Mouse (Mus musculus) layer of hippocampus, adult 18-20 months (tissue): ENCODE results near the gene Nkx2-5. TPM values are rescaled to one million over a fixed set of nuclear protein-coding genes. Genes with fewer than 3 reads are reported as not detected.
A peak's percentile ranks its signal among the peaks of the same experiment; 100 is the strongest.

Experiments
- DNase-seq, 2 experiments: peaks; one replicate each; pipeline ENCODE4 v3.0.0; 2022; ENCODE audit warnings: low spot score in 2 of 2
- long read RNA-seq: library from polyadenylated mRNA; stranded (forward); transcript quantifications from one replicate; pipeline ENCODE4 v2.0.0, GENCODE M21; 2021
- total RNA-seq, 2 experiments: library from RNA; stranded (reverse); gene quantifications; 2 replicates each; pipeline ENCODE4 v1.2.3; 2021

The Nkx2-5 gene
- total RNA-seq = not detected
- long read RNA-seq = 0 reads

- DNase-seq = no peak
Observed at GRCm38 (mm10) chr17:26844909-26845148, at the start of gene Nkx2-5. TSS of gene Nkx2-5 (minus strand) at chr17:26845009.

- DNase-seq = peak; percentile 67 to 85
Observed at GRCm38 (mm10) chr17:26894342-26894741, 49.5 kb upstream of the Nkx2-5 start.

- no peak for DNase-seq
Observed at GRCm38 (mm10) chr17:26893492-26893891, 48.7 kb upstream of the Nkx2-5 start.

GRCm38 (mm10) chr17:26892635-26893375, 48.0 kb upstream of the Nkx2-5 start:
- DNase-seq = peak in 1 of 2 experiments; percentile 45

GRCm38 (mm10) chr17:26887926-26888325, 43.1 kb upstream of the Nkx2-5 start:
- DNase-seq = no peak

- DNase-seq = peak; percentile 73 to 90
Observed at GRCm38 (mm10) chr17:26886047-26886749, 41.4 kb upstream of the Nkx2-5 start.

- peak; percentile 48 to 79 for DNase-seq
Observed at GRCm38 (mm10) chr17:26884995-26885926, 40.5 kb upstream of the Nkx2-5 start.

- no peak for DNase-seq
Observed at GRCm38 (mm10) chr17:26883585-26883984, 38.8 kb upstream of the Nkx2-5 start.

GRCm38 (mm10) chr17:26882706-26883105, 37.9 kb upstream of the Nkx2-5 start:
- no peak for DNase-seq

GRCm38 (mm10) chr17:26879235-26879634, 34.4 kb upstream of the Nkx2-5 start:
- DNase-seq = no peak

- no peak for DNase-seq
Observed at GRCm38 (mm10) chr17:26877927-26878326, 33.1 kb upstream of the Nkx2-5 start.

GRCm38 (mm10) chr17:26874542-26874941, 29.7 kb upstream of the Nkx2-5 start:
- no peak for DNase-seq

GRCm38 (mm10) chr17:26873502-26873901, 28.7 kb upstream of the Nkx2-5 start:
- no peak for DNase-seq

- DNase-seq = no peak
Observed at GRCm38 (mm10) chr17:26872870-26873269, 28.1 kb upstream of the Nkx2-5 start.

GRCm38 (mm10) chr17:26868756-26869155, 23.9 kb upstream of the Nkx2-5 start:
- no peak for DNase-seq

GRCm38 (mm10) chr17:26865156-26865555, 20.3 kb upstream of the Nkx2-5 start:
- no peak for DNase-seq

- DNase-seq = no peak
Observed at GRCm38 (mm10) chr17:26864343-26864742, 19.5 kb upstream of the Nkx2-5 start.

GRCm38 (mm10) chr17:26861793-26862192, 17.0 kb upstream of the Nkx2-5 start:
- no peak for DNase-seq

GRCm38 (mm10) chr17:26861383-26861782, 16.6 kb upstream of the Nkx2-5 start:
- no peak for DNase-seq

GRCm38 (mm10) chr17:26860906-26861305, 16.1 kb upstream of the Nkx2-5 start:
- DNase-seq = no peak

- no peak for DNase-seq
Observed at GRCm38 (mm10) chr17:26852262-26852661, 7.5 kb upstream of the Nkx2-5 start.

GRCm38 (mm10) chr17:26851136-26851460, 6.3 kb upstream of the Nkx2-5 start:
- no peak for DNase-seq
